Mouse (Mus musculus) liver, postnatal 0 days (tissue): ENCODE measurements around the gene Phactr2. TPM values are rescaled to one million over a fixed set of nuclear protein-coding genes. Genes with fewer than 3 reads are reported as not detected.

Experiments used
- ATAC-seq: fragments of 200-750 bp; cut with Nextera tagmentation; 2 replicates; pipeline ENCODE4 v1.8.0; 2017; ENCODE audit warnings: mild to moderate bottlenecking, moderate library complexity
- DNase-seq: peaks from one replicate; pipeline ENCODE4 v3.0.0-alpha.2; 2016
- H3K27ac ChIP-seq: fragments of 300-500 bp; sonication (generic); 2 replicates; pipeline ENCODE4 v1.5.1; 2014; ENCODE audit warnings: antibody characterized with exemption, moderate library complexity, mild to moderate bottlenecking, low read depth
- H3K27me3 ChIP-seq: fragments of 300-500 bp; sonication (generic); 2 replicates; pipeline ENCODE4 v1.6.1; 2014; ENCODE audit warnings: low read length, control low read depth, mixed read lengths; ENCODE audit not compliant: insufficient read depth
- H3K36me3 ChIP-seq: fragments of 300-500 bp; sonication (generic); replicated peaks from 2 replicates; pipeline ENCODE4 v1.6.1; 2014; ENCODE audit warnings: mild to moderate bottlenecking, control low read depth, low read length, moderate library complexity, mixed read lengths; ENCODE audit not compliant: insufficient read depth
- H3K4me1 ChIP-seq: fragments of 300-500 bp; sonication (generic); 2 replicates; pipeline ENCODE4 v1.6.1; 2014; ENCODE audit warnings: antibody characterized with exemption, mild to moderate bottlenecking, control low read depth; ENCODE audit not compliant: insufficient read depth
- H3K4me2 ChIP-seq: fragments of 300-500 bp; sonication (generic); 2 replicates; pipeline ENCODE4 v1.6.1; 2014; ENCODE audit warnings: low read depth, mild to moderate bottlenecking, low read length, moderate library complexity, mixed read lengths
- H3K4me3 ChIP-seq: fragments of 300-500 bp; sonication (generic); 2 replicates; pipeline ENCODE4 v1.5.1; 2014; ENCODE audit warnings: low read depth, low read length
- H3K9ac ChIP-seq: fragments of 300-500 bp; sonication (generic); replicated peaks from 2 replicates; pipeline ENCODE4 v1.6.1; 2014; ENCODE audit warnings: mild to moderate bottlenecking, moderate library complexity
- H3K9me3 ChIP-seq: fragments of 300-500 bp; sonication (generic); 2 replicates; pipeline ENCODE4 v1.6.1; 2016; ENCODE audit warnings: mild to moderate bottlenecking, control low read depth, low read length, mixed read lengths
- CTCF ChIP-seq: sonication (generic); IDR thresholded peaks from 2 replicates; pipeline ENCODE4 v1.5.1; 2016; ENCODE audit warnings: antibody characterized with exemption, low read depth
- EP300 ChIP-seq: IDR thresholded peaks from 2 replicates; pipeline ENCODE4 v1.6.1; 2016; ENCODE audit warnings: antibody characterized with exemption, low read depth, mild to moderate bottlenecking
- WGBS: fragments of 180-500 bp; shearing (Covaris S2); extraction: QIAGEN DNeasy Blood & Tissue Kit; methylation state at CpG from one replicate; pipeline ENCODE4 v1.1.7; 2014; ENCODE audit not compliant: insufficient replicate concordance; 5-methylcytosine and 5-hydroxymethylcytosine counted together
- polyA plus RNA-seq: library from polyadenylated mRNA; unstranded; fragments of >200 nt; fragmentation: Nextera tagmentation; extraction: Ambion mirVana; gene quantifications from 2 replicates; pipeline ENCODE4 v1.2.1, GENCODE M21; 2015

Phactr2 gene
- polyA plus RNA-seq, 1 experiment from 2014 or later = 4.9 TPM

DNA sequence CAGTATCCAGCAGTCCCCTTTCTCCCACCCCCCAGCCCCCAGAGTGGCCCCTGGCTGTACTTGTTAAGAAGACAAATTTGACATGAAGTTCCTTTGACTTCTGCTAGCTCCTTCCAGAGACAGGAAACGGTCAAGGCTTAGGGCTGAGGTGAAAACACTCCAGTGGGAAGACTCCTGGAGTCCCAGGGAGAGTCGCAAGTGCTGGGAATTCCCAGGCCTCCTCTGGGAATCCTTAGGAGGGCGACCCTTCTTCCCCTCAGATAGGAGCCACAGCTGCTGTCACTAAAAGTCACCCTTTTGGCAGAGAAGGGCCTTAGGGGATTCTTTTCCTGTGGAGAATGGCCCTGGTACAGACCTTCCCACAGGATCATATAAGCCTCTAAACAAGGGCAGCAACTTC, 230.0 kb downstream of the Phactr2 start:
- no peaks in the 10 kb centered on the region; the same call in 1 of the 2 replicates for H3K36me3 ChIP-seq
- no peak overlapping the region for H3K9ac ChIP-seq
- no peaks in the 10 kb centered on the region for H3K27me3 ChIP-seq
- no peak for ATAC-seq
- peak; percentile 24; the same call in 1 of the 2 replicates for TF ChIP-seq EP300
- TF ChIP-seq CTCF = no peak
- H3K4me2 ChIP-seq = no peak overlapping the region
- no peak overlapping the region for H3K27ac ChIP-seq
- H3K4me1 ChIP-seq = no peaks in the 10 kb centered on the region
- H3K4me3 ChIP-seq = no peak overlapping the region
- DNase-seq = no peak
- no peaks in the 10 kb centered on the region for H3K9me3 ChIP-seq
- WGBS = 71% methylated on average over 3 of the region's 3 CpGs

DNA sequence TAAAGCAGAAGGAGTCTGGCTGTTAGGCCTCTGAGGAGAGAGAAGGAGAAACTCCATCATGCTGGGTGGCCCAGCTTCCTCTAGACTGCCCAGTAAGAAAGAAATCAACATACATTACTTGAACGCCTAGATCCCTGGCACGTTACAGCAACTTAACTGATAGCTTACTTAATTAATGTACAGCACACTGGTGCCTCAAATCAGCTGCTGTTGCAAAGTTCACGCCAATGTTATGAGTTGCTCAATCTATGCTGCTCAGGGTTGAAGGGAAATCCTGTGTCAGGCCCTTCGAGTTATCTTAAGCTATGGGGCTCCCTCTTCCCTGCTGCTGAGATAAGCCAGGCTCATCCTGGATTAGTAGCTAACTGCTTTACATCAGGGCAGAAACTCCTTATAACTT, 233.8 kb downstream of the Phactr2 start:
- H3K4me2 ChIP-seq = no peak overlapping the region
- peaks cover 2% of the 10 kb centered on the region; the same call in 1 of the 2 replicates for H3K36me3 ChIP-seq
- WGBS = 33% methylated on average over 4 of the region's 4 CpGs
- TF ChIP-seq CTCF (no peak), EP300 (peak; percentile 47)
- no peaks in the 10 kb centered on the region for H3K9me3 ChIP-seq
- no peak overlapping the region for H3K27ac ChIP-seq
- H3K27me3 ChIP-seq = no peaks in the 10 kb centered on the region
- no peak overlapping the region for H3K4me3 ChIP-seq
- ATAC-seq = no peak
- H3K9ac ChIP-seq = no peak overlapping the region
- H3K4me1 ChIP-seq = no peaks in the 10 kb centered on the region
- no peak for DNase-seq

DNA sequence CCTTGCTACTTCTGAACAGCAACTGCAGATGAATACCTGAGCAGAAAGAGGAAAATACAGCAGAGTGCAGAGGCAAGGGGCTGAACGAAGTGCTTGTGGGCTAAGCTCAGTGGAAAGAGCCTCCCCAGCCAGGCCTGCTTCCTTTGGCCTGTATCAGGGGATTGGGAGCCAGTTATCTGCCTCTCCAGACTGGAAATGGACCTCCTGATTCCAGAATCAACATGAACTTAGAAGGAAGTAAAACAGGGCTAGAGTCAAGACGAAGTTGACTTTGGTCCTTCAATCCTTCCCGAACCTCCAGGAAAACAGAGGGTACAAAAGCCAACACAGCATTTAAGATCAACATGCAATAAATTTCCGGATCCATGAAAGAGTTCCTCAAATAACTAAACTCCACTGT, 236.0 kb downstream of the Phactr2 start:
- Histone ChIP-seq H3K9me3 (no peaks in the 10 kb centered on the region), H3K27me3 (no peaks in the 10 kb centered on the region), H3K4me1 (no peaks in the 10 kb centered on the region), H3K4me2 (no peak overlapping the region), H3K36me3 (0 out of 2 replicates have a peak, but pooled peaks cover 2% of the 10 kb centered on the region), H3K27ac (no peak overlapping the region), H3K9ac (no peak overlapping the region), H3K4me3 (no peak overlapping the region)
- ATAC-seq = no peak
- TF ChIP-seq CTCF (no peak), EP300 (no peak)
- WGBS = 67% methylated on average over 4 of the region's 4 CpGs
- no peak for DNase-seq

DNA sequence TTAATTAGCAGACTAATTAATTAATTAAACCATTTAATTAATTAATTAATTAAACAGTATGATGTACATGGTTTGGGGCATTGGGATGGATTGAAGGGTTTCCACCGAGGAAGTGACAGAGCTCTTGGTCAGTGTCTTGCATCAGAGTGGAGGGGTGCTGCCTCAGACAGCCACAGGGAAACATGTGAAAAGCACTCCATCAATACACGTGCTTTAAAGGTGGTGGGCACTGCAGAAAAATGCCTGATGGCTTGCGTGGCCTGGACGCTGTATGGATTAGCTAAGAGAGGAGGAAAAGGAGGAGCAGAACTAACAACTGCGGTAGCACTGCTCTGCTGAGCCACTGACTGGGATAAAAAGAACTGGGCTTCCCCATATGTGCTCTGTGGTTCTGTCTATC, 237.3 kb downstream of the Phactr2 start:
- 73% methylated on average over 5 of the region's 5 CpGs for WGBS
- DNase-seq (no peak), ATAC-seq (no peak)
- no peak overlapping the region for H3K27ac ChIP-seq
- H3K4me1 ChIP-seq = no peaks in the 10 kb centered on the region
- H3K36me3 ChIP-seq = 0 out of 2 replicates have a peak, but pooled peaks cover 2% of the 10 kb centered on the region
- no peaks in the 10 kb centered on the region for H3K9me3 ChIP-seq
- TF ChIP-seq CTCF = no peak
- TF ChIP-seq EP300 = no peak
- H3K9ac ChIP-seq = no peak overlapping the region
- no peak overlapping the region for H3K4me3 ChIP-seq
- H3K4me2 ChIP-seq = no peak overlapping the region
- no peaks in the 10 kb centered on the region for H3K27me3 ChIP-seq

DNA sequence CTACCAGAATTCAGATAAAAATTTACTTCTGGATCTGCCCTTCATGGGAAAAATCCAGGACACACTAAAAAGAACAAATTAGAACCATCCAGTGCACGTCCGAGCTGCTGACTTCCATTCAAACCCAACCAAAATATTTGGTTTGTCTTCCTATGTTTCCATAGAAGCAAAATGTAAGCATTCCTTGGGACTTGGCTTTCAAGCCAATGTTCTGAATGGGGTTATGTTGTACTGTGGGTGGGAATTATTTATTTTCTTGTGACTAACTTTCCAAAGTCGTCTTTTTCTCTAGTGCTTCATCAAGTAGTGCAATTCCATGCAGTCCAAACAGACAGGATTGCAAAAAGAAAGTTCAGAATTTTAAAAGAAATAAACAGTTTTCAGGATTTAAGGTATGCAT, 239.7 kb downstream of the Phactr2 start:
- Histone ChIP-seq H3K27ac (no peak overlapping the region), H3K4me2 (no peak overlapping the region), H3K4me3 (no peak overlapping the region), H3K9me3 (no peaks in the 10 kb centered on the region), H3K9ac (no peak overlapping the region), H3K36me3 (0 out of 2 replicates have a peak, but pooled peaks cover 2% of the 10 kb centered on the region), H3K27me3 (no peaks in the 10 kb centered on the region), H3K4me1 (no peaks in the 10 kb centered on the region)
- WGBS = 77% methylated on average over 3 of the region's 3 CpGs
- no peak for DNase-seq
- TF ChIP-seq EP300 (no peak), CTCF (no peak)
- no peak for ATAC-seq

DNA sequence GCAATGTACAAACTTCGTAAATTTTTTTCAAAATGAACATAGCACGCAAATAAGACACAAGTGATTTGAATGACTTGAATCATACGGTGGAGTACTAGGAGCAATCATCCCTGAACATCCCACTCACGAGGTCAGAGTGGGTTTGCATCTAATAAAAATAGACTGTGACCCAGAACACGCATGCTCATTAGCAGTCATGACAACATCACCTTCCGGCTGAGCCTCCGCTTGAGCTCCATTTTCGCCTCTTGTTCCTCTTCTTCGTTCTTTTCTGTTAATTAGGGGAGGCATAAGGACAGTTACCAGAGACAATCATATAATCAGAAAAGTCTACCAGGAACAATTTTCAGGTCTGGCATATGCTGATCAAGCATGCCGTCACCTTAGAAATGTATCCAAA, 240.3 kb downstream of the Phactr2 start:
- H3K4me2 ChIP-seq = no peak overlapping the region
- H3K36me3 ChIP-seq = 0 out of 2 replicates have a peak, but pooled peaks cover 2% of the 10 kb centered on the region
- H3K9ac ChIP-seq = no peak overlapping the region
- no peak for DNase-seq
- ATAC-seq = no peak
- H3K4me1 ChIP-seq = no peaks in the 10 kb centered on the region
- 72% methylated on average over 10 of the region's 10 CpGs for WGBS
- H3K9me3 ChIP-seq = no peaks in the 10 kb centered on the region
- no peak overlapping the region for H3K4me3 ChIP-seq
- no peaks in the 10 kb centered on the region for H3K27me3 ChIP-seq
- no peak for TF ChIP-seq CTCF
- no peak for TF ChIP-seq EP300
- H3K27ac ChIP-seq = no peak overlapping the region

DNA sequence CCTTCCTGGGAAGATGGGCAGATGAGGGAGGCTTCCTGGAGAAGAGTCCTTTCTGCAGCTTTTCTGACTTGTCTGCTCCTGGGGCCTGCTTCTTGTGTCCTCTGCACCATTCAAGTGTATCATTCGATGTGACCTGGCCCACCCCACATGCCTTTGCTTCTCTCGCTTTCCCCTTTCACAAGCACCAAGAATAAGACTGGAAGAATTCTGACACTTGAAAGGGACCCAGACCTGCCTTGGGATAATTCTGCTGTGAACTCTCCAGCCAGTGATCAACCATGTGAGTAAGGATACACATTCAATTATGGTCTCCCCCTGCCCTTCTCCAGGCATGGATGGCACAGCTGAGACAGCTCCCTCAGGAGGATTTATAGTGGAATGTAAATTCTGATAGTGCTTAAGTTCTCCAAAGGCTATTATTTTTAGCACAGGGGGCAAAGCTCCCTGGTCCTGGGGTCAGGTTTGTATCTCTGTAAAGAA, 241.0 kb downstream of the Phactr2 start:
- H3K27ac ChIP-seq = no peak overlapping the region
- H3K36me3 ChIP-seq = 0 out of 2 replicates have a peak, but pooled peaks cover 2% of the 10 kb centered on the region
- H3K27me3 ChIP-seq = no peaks in the 10 kb centered on the region
- ATAC-seq = no peak
- no peak for DNase-seq
- no peak for TF ChIP-seq CTCF
- no peak for TF ChIP-seq EP300
- no peak overlapping the region for H3K4me3 ChIP-seq
- 69% methylated on average over 2 of the region's 2 CpGs for WGBS
- no peak overlapping the region for H3K9ac ChIP-seq
- H3K4me1 ChIP-seq = no peaks in the 10 kb centered on the region
- no peak overlapping the region for H3K4me2 ChIP-seq
- no peaks in the 10 kb centered on the region for H3K9me3 ChIP-seq
